Mouse (Mus musculus) liver, embryonic 14.5 days (tissue): Measurements from ENCODE around the gene Atp2b1. TPM values are rescaled to one million over a fixed set of nuclear protein-coding genes. Genes with fewer than 3 reads are reported as not detected.

Experiments used
- ATAC-seq: fragments of 200-750 bp; cut with Nextera tagmentation; 2 replicates; pipeline ENCODE4 v1.8.0; 2017; ENCODE audit warnings: moderate number of reproducible peaks, mild to moderate bottlenecking, moderate library complexity; ENCODE audit not compliant: insufficient read depth
- DNase-seq, 3 experiments: peaks; one replicate each; pipeline ENCODE4 v3.0.0-alpha.2; 2012 to 2013; ENCODE audit warnings: low read depth in 3 of 3, low spot score in 3 of 3
- H3K27ac ChIP-seq: fragments of 300-500 bp; sonication (generic); 2 replicates; pipeline ENCODE4 v1.5.1; 2014; ENCODE audit warnings: moderate library complexity, mild to moderate bottlenecking, control low read depth, inconsistent platforms
- H3K27me3 ChIP-seq: fragments of 300-500 bp; sonication (generic); 2 replicates; pipeline ENCODE4 v1.6.1; 2014; ENCODE audit warnings: mild to moderate bottlenecking, low read length, moderate library complexity; ENCODE audit not compliant: control insufficient read depth, insufficient read depth
- H3K36me3 ChIP-seq: fragments of 300-500 bp; sonication (generic); replicated peaks from 2 replicates; pipeline ENCODE4 v1.6.1; 2014; ENCODE audit warnings: low read depth; ENCODE audit not compliant: control insufficient read depth, insufficient read depth
- H3K4me1 ChIP-seq, 2 experiments: fragments of 200-500 bp in 1 of 2; fragments of 300-500 bp in 1 of 2; sonication (generic) in 1 of 2; replicated peaks; 2 replicates each; pipeline ENCODE4 v1.6.1; 2012 to 2014; ENCODE audit warnings: antibody characterized with exemption in 1 of 2, inconsistent platforms in 1 of 2, low read length in 1 of 2; ENCODE audit not compliant: control insufficient read depth in 2 of 2, insufficient read depth in 2 of 2
- H3K4me2 ChIP-seq: fragments of 300-500 bp; sonication (generic); 2 replicates; pipeline ENCODE4 v1.6.1; 2014; ENCODE audit warnings: low read depth, mild to moderate bottlenecking, control low read depth, moderate library complexity
- H3K4me3 ChIP-seq, 2 experiments: fragments of 200-500 bp in 1 of 2; fragments of 300-500 bp in 1 of 2; sonication (generic) in 1 of 2; 2 replicates each; pipeline ENCODE4 v1.5.1; 2012 to 2014; ENCODE audit warnings: low read depth in 2 of 2, low read length in 2 of 2, mild to moderate bottlenecking in 2 of 2, control low read depth in 1 of 2, inconsistent platforms in 1 of 2, moderate library complexity in 1 of 2; ENCODE audit not compliant: insufficient read depth in 1 of 2
- H3K9ac ChIP-seq: fragments of 300-500 bp; sonication (generic); replicated peaks from 2 replicates; pipeline ENCODE4 v1.6.1; 2014; ENCODE audit warnings: mild to moderate bottlenecking, control low read depth, moderate library complexity
- H3K9me3 ChIP-seq: fragments of 300-500 bp; sonication (generic); 2 replicates; pipeline ENCODE4 v1.6.1; 2016; ENCODE audit warnings: low read length, mixed read lengths; ENCODE audit not compliant: control insufficient read depth
- CTCF ChIP-seq: IDR thresholded peaks from 2 replicates; pipeline ENCODE4 v1.5.1; 2016; ENCODE audit warnings: antibody characterized with exemption, low read depth, control low read depth
- EP300 ChIP-seq: IDR thresholded peaks from 2 replicates; pipeline ENCODE4 v1.6.1; 2016; ENCODE audit warnings: antibody characterized with exemption, low read depth
- WGBS: fragments of 180-500 bp; shearing (Covaris S2); extraction: QIAGEN DNeasy Blood & Tissue Kit; methylation state at CpG from one replicate; pipeline ENCODE4 v1.1.7; 2014; ENCODE audit not compliant: insufficient replicate concordance; 5-methylcytosine and 5-hydroxymethylcytosine counted together
- polyA plus RNA-seq, 2 experiments: library from polyadenylated mRNA; depleted of rRNA in 1 of 2; stranded (reverse) in 1 of 2; unstranded in 1 of 2; fragments of >200 nt; fragmentation: Nextera tagmentation in 1 of 2; extraction: Ambion mirVana in 1 of 2; gene quantifications; 2 replicates each; pipeline versions ENCODE4 v1.2.1 to v1.2.3; 2012 to 2014

Atp2b1 gene
- polyA plus RNA-seq, 2 experiments = 7.4 to 27.6 TPM

- H3K27ac ChIP-seq = no peak overlapping the region
- DNase-seq = no peak
- H3K4me2 ChIP-seq = no peak overlapping the region
- ATAC-seq = no peak
- no peaks in the 10 kb centered on the region for H3K27me3 ChIP-seq
- H3K36me3 ChIP-seq = no peaks in the 10 kb centered on the region
- no peak overlapping the region for H3K9ac ChIP-seq
- H3K9me3 ChIP-seq = no peaks in the 10 kb centered on the region
- no peak overlapping the region for H3K4me3 ChIP-seq
- 76% methylated on average over 6 of the region's 6 CpGs for WGBS
- peaks cover 9 to 20% of the 10 kb centered on the region in 2 experiments for H3K4me1 ChIP-seq
- no peak for TF ChIP-seq CTCF
- TF ChIP-seq EP300 = no peak
Measured at GRCm38 (mm10) chr10:98959385-98959784, 45.2 kb downstream of the Atp2b1 start.

- no peak for DNase-seq
- Histone ChIP-seq H3K4me3 (no peak overlapping the region), H3K4me1 (peaks cover 9 to 19% of the 10 kb centered on the region in 2 experiments), H3K9me3 (no peaks in the 10 kb centered on the region), H3K9ac (no peak overlapping the region), H3K36me3 (no peaks in the 10 kb centered on the region), H3K27me3 (no peaks in the 10 kb centered on the region), H3K27ac (no peak overlapping the region), H3K4me2 (peak overlapping the region; percentile 6; the same call in 1 of the 2 replicates)
- WGBS = 50% methylated on average over 5 of the region's 5 CpGs
- TF ChIP-seq CTCF = no peak
- no peak for TF ChIP-seq EP300
- no peak for ATAC-seq
Measured at GRCm38 (mm10) chr10:98960911-98961310, 46.7 kb downstream of the Atp2b1 start.

- H3K36me3 ChIP-seq = no peaks in the 10 kb centered on the region
- WGBS = 70% methylated on average over 8 of the region's 8 CpGs
- ATAC-seq (no peak), DNase-seq (peak in 1 of 3 experiments; percentile 5)
- peaks cover 9 to 17% of the 10 kb centered on the region in 2 experiments for H3K4me1 ChIP-seq
- H3K27ac ChIP-seq = no peak overlapping the region
- no peaks in the 10 kb centered on the region for H3K27me3 ChIP-seq
- H3K4me3 ChIP-seq = no peak overlapping the region
- H3K9me3 ChIP-seq = no peaks in the 10 kb centered on the region
- no peak overlapping the region; the same call in 1 of the 2 replicates for H3K4me2 ChIP-seq
- no peak overlapping the region for H3K9ac ChIP-seq
- TF ChIP-seq CTCF (no peak), EP300 (no peak)
Measured at GRCm38 (mm10) chr10:98962092-98962491, 47.9 kb downstream of the Atp2b1 start.

- whole genome bisulfite sequencing = 47% methylated on average over 13 of the region's 13 CpGs
- no peak overlapping the region for H3K4me3 ChIP-seq
- H3K27me3 ChIP-seq = no peaks in the 10 kb centered on the region
- DNase-seq (no peak), ATAC-seq (no peak)
- no peak for TF ChIP-seq CTCF
- TF ChIP-seq EP300 = no peak
- no peaks in the 10 kb centered on the region for H3K36me3 ChIP-seq
- H3K4me2 ChIP-seq = no peak overlapping the region
- H3K4me1 ChIP-seq = peaks cover 7 to 10% of the 10 kb centered on the region in 2 experiments
- no peak overlapping the region for H3K27ac ChIP-seq
- H3K9ac ChIP-seq = no peak overlapping the region
- H3K9me3 ChIP-seq = no peaks in the 10 kb centered on the region
Measured at GRCm38 (mm10) chr10:98966407-98967215, 52.4 kb downstream of the Atp2b1 start.

- Histone ChIP-seq H3K9ac (no peak overlapping the region), H3K4me2 (no peak overlapping the region), H3K27me3 (no peaks in the 10 kb centered on the region), H3K9me3 (no peaks in the 10 kb centered on the region), H3K36me3 (no peaks in the 10 kb centered on the region), H3K4me3 (no peak overlapping the region), H3K27ac (no peak overlapping the region), H3K4me1 (peaks cover 7 to 10% of the 10 kb centered on the region in 2 experiments)
- TF ChIP-seq EP300 = no peak
- TF ChIP-seq CTCF = no peak
- DNase-seq (no peak), ATAC-seq (no peak)
- whole genome bisulfite sequencing = 85% methylated on average over 15 of the region's 15 CpGs
Measured at GRCm38 (mm10) chr10:98967240-98967891, 53.2 kb downstream of the Atp2b1 start.
